ENCODE assay signal across 23 mouse cellular contexts in the genomic region with DNA sequence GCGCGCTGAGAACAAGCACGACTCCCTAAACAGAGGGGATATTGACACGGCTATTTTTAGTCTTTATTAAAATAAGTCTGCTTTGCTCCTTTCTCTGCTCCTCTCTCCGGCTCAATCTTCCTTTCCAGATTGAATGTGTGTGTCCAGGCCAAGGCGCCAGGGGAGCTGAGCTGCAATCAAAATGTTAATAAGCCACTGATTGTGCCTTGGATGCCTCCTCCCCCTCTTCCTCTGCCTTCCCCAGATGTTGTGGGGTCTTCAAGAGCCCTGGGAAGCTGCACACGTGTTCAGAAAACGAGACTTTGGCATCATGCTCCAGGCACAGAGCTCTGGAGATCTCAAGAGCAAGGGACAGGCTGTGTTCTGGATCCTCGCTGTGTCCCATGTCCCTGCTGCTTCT.
DNase-seq lines count a peak whose midpoint lies in the region; ATAC-seq and TF ChIP-seq lines count a peak whose summit lies in the region.
"Had no signal": no experiment of that assay in that cellular context is flagged by ENCODE, and none has a peak within 500 bp of the region (broad histone marks: within the 10 kb centered on the region; RNA-seq: fewer than 3 reads in every experiment).

No protein-coding gene starts in this region.

- H3K27ac ChIP-seq in midbrain, embryonic 10.5 days (replicated peaks): 0 out of 2 replicates have a peak overlapping the region, but pooled peaks have one; percentile 7
- no peak overlapping the region for H3K27ac ChIP-seq in midbrain, embryonic 11.5 days (ENCODE audit: low read depth, low read length)
- peak overlapping the region; percentile 62 for H3K27ac ChIP-seq in hindbrain, embryonic 12.5 days
- H3K27ac ChIP-seq in hindbrain, postnatal 0 days: 0 out of 2 replicates have a peak overlapping the region, but pooled peaks have one; percentile 0
- no peak overlapping the region for H3K27ac ChIP-seq in midbrain, postnatal 0 days (ENCODE audit: low read depth, low read length)
- H3K27ac ChIP-seq: limb, embryonic 10.5 days; liver, embryonic 15.5 days; lung, embryonic 15.5 days had no signal

- H3K4me2 ChIP-seq in midbrain, embryonic 11.5 days: no peak overlapping the region
- no peak overlapping the region for H3K4me2 ChIP-seq in hindbrain, embryonic 12.5 days (replicated peaks)
- H3K4me2 ChIP-seq in hindbrain, postnatal 0 days (ENCODE audit: low read depth, low read length): no peak overlapping the region
- H3K4me2 ChIP-seq in midbrain, postnatal 0 days (ENCODE audit: low read depth, low read length, poor library complexity, severe bottlenecking): no peak overlapping the region
- H3K4me2 ChIP-seq: liver, embryonic 15.5 days; lung, embryonic 15.5 days had no signal

- H3K27me3 ChIP-seq in midbrain, embryonic 10.5 days (ENCODE audit: low read depth, poor library complexity, severe bottlenecking): no peaks in the 10 kb centered on the region
- H3K27me3 ChIP-seq in midbrain, embryonic 11.5 days (ENCODE audit: control insufficient read depth, insufficient read depth, low read length): no peaks in the 10 kb centered on the region
- H3K27me3 ChIP-seq in hindbrain, embryonic 12.5 days: 0 out of 2 replicates have a peak, but pooled peaks cover 5% of the 10 kb centered on the region
- no peaks in the 10 kb centered on the region; the same call in 1 of the 2 replicates for H3K27me3 ChIP-seq in hindbrain, postnatal 0 days (ENCODE audit: insufficient read depth, low read length)
- H3K27me3 ChIP-seq in midbrain, postnatal 0 days (ENCODE audit: insufficient read depth, low read length): no peaks in the 10 kb centered on the region
- H3K27me3 ChIP-seq: liver, embryonic 15.5 days; lung, embryonic 15.5 days had no signal

- H3K4me1 ChIP-seq in midbrain, embryonic 10.5 days: peaks cover 13% of the 10 kb centered on the region
- H3K4me1 ChIP-seq in midbrain, embryonic 11.5 days (ENCODE audit: control insufficient read depth, insufficient read depth, low read length): peaks cover 6% of the 10 kb centered on the region; the same call in 1 of the 2 replicates
- H3K4me1 ChIP-seq in hindbrain, embryonic 12.5 days: peaks cover 18% of the 10 kb centered on the region
- peaks cover 11% of the 10 kb centered on the region for H3K4me1 ChIP-seq in hindbrain, postnatal 0 days (ENCODE audit: insufficient read depth, low read length)
- peaks cover 8% of the 10 kb centered on the region for H3K4me1 ChIP-seq in midbrain, postnatal 0 days (ENCODE audit: insufficient read depth, low read length)
- H3K4me1 ChIP-seq: limb, embryonic 10.5 days; liver, embryonic 15.5 days; lung, embryonic 15.5 days; megakaryocyte, embryonic 14.5 days had no signal

- no peak overlapping the region for H3K9ac ChIP-seq in midbrain, embryonic 11.5 days (ENCODE audit: low read length)
- no peak overlapping the region for H3K9ac ChIP-seq in hindbrain, embryonic 12.5 days
- no peak overlapping the region for H3K9ac ChIP-seq in hindbrain, postnatal 0 days (replicated peaks; ENCODE audit: low read length)
- no peak overlapping the region for H3K9ac ChIP-seq in midbrain, postnatal 0 days (replicated peaks; ENCODE audit: low read length, poor library complexity, severe bottlenecking)
- H3K9ac ChIP-seq: liver, embryonic 15.5 days; lung, embryonic 15.5 days had no signal

- 79% methylated on average over 9 of the region's 9 CpGs for WGBS in midbrain, embryonic 10.5 days
- 70% methylated on average over 9 of the region's 9 CpGs for WGBS in midbrain, embryonic 11.5 days
- 59% methylated on average over 9 of the region's 9 CpGs for WGBS in hindbrain, embryonic 12.5 days
- WGBS in hindbrain, postnatal 0 days: 28% methylated on average over 9 of the region's 9 CpGs
- 46% methylated on average over 9 of the region's 9 CpGs for WGBS in midbrain, postnatal 0 days

- no peaks in the 10 kb centered on the region for H3K9me3 ChIP-seq in midbrain, embryonic 10.5 days (replicated peaks)
- no peaks in the 10 kb centered on the region for H3K9me3 ChIP-seq in midbrain, embryonic 11.5 days (ENCODE audit: control insufficient read depth, low read length)
- H3K9me3 ChIP-seq in hindbrain, embryonic 12.5 days (replicated peaks): no peaks in the 10 kb centered on the region; the same call in 1 of the 2 replicates
- H3K9me3 ChIP-seq in hindbrain, postnatal 0 days (ENCODE audit: low read length): no peaks in the 10 kb centered on the region
- no peaks in the 10 kb centered on the region for H3K9me3 ChIP-seq in midbrain, postnatal 0 days (ENCODE audit: low read length)
- H3K9me3 ChIP-seq: limb, embryonic 10.5 days; liver, embryonic 15.5 days; lung, embryonic 15.5 days; megakaryocyte, embryonic 14.5 days had no signal

- no peak for TF ChIP-seq CTCF in hindbrain, postnatal 0 days (IDR thresholded peaks at IDR 0.05; ENCODE audit: low read depth)
- TF ChIP-seq CTCF in midbrain, postnatal 0 days (IDR thresholded peaks at IDR 0.05): no peak

- no peak for DNase-seq in midbrain, embryonic 10.5 days (ENCODE audit: low spot score)
- DNase-seq in midbrain, embryonic 11.5 days (ENCODE audit: low spot score, missing footprints): no peak
- peak; percentile 36 for DNase-seq in hindbrain, postnatal 0 days (ENCODE audit: low spot score)
- DNase-seq in midbrain, postnatal 0 days (ENCODE audit: low spot score): peak; percentile 47
- DNase-seq in cerebellum, adult 8-10 months: no peak
- DNase-seq in adipocyte (ENCODE audit: low spot score): no peak
- no peak for DNase-seq in layer of hippocampus, adult 9-11 months
- DNase-seq: adrenal gland, postnatal 10 days; cerebellum, adult 2 months; gastrocnemius, postnatal 25 days; heart, adult 18-20 months; kidney, adult 2 months; kidney, postnatal 10 days; liver; lung, postnatal 36 days; thymus, postnatal 14 days had no signal

- no peaks in the 10 kb centered on the region for H3K36me3 ChIP-seq in midbrain, embryonic 10.5 days
- no peaks in the 10 kb centered on the region for H3K36me3 ChIP-seq in midbrain, embryonic 11.5 days (ENCODE audit: control insufficient read depth, insufficient read depth, low read length)
- no peaks in the 10 kb centered on the region for H3K36me3 ChIP-seq in hindbrain, embryonic 12.5 days
- H3K36me3 ChIP-seq in hindbrain, postnatal 0 days (ENCODE audit: insufficient read depth, low read length): no peaks in the 10 kb centered on the region
- no peaks in the 10 kb centered on the region for H3K36me3 ChIP-seq in midbrain, postnatal 0 days (ENCODE audit: insufficient read depth, low read length)
- H3K36me3 ChIP-seq: limb, embryonic 10.5 days; liver, embryonic 15.5 days; lung, embryonic 15.5 days had no signal

- ATAC-seq in midbrain, embryonic 11.5 days (ENCODE audit: low FRiP score): no peak; the same call in 1 of the 2 replicates
- ATAC-seq in hindbrain, embryonic 12.5 days (ENCODE audit: low FRiP score): peak; percentile 69
- peak; percentile 6; the same call in 1 of the 2 replicates for ATAC-seq in hindbrain, postnatal 0 days
- ATAC-seq in midbrain, postnatal 0 days (ENCODE audit: low FRiP score): no peak
- ATAC-seq: inflammation-experienced regulatory T-cells, adult 6 months had no signal

- H3K4me3 ChIP-seq in midbrain, embryonic 10.5 days: no peak overlapping the region
- no peak overlapping the region for H3K4me3 ChIP-seq in midbrain, embryonic 11.5 days (ENCODE audit: low read depth, low read length)
- H3K4me3 ChIP-seq in hindbrain, embryonic 12.5 days: no peak overlapping the region
- H3K4me3 ChIP-seq in hindbrain, postnatal 0 days (ENCODE audit: low read length): no peak overlapping the region
- no peak overlapping the region for H3K4me3 ChIP-seq in midbrain, postnatal 0 days (ENCODE audit: low read depth, low read length)
- H3K4me3 ChIP-seq: limb, embryonic 10.5 days; liver, embryonic 15.5 days; lung, embryonic 15.5 days; megakaryocyte, embryonic 14.5 days; myocyte had no signal

Comparison
In these comparisons a context has a peak if more than half of its experiments do, and no peak if none do; other contexts are left out.
1. DNase-seq: peak in hindbrain, postnatal 0 days (single experiment) and midbrain, postnatal 0 days (single experiment); none in midbrain, embryonic 10.5 days (single experiment), midbrain, embryonic 11.5 days (single experiment), cerebellum, adult 8-10 months (single experiment), adipocyte (single experiment) and layer of hippocampus, adult 9-11 months (single experiment).
2. H3K27ac ChIP-seq: peak in midbrain, embryonic 10.5 days (single experiment), hindbrain, embryonic 12.5 days (single experiment) and hindbrain, postnatal 0 days (single experiment); none in midbrain, embryonic 11.5 days (single experiment) and midbrain, postnatal 0 days (single experiment).
3. ATAC-seq: peak in hindbrain, embryonic 12.5 days (single experiment) and hindbrain, postnatal 0 days (single experiment); none in midbrain, embryonic 11.5 days (single experiment) and midbrain, postnatal 0 days (single experiment).